Mouse (Mus musculus): ENCODE results near the gene Sgta.
A peak's percentile ranks its signal among the peaks of the same experiment; 100 is the strongest.

GRCm38 (mm10) chr10:80999362-81000196 lies 60.4 kb downstream of the Sgta start:
- no peak for TF ChIP-seq POLR2A (IDR thresholded peaks at IDR 0.05; ENCODE audit: low read depth, low read length)
- TF ChIP-seq CTCF (IDR thresholded peaks at IDR 0.05; ENCODE audit: extremely low read depth, insufficient read length, insufficient replicate concordance, low read depth, low read length) = peak; percentile 73

Data from small intestine, adult 2 months (tissue).